Mouse (Mus musculus) myocyte (in vitro differentiated cells): ENCODE results near the gene Rpl35a. TPM values are rescaled to one million over a fixed set of nuclear protein-coding genes. Genes with fewer than 3 reads are reported as not detected.

ENCODE experiments used
- H3K27me3 ChIP-seq: one replicate; pipeline ENCODE4 v1.6.1; 2011; ENCODE audit not compliant: control insufficient read depth, insufficient read depth, insufficient read length
- H3K36me3 ChIP-seq: one replicate; pipeline ENCODE4 v1.6.1; 2011; ENCODE audit not compliant: control insufficient read depth, insufficient read depth
- H3K4me2 ChIP-seq: one replicate; pipeline ENCODE4 v1.6.1; 2011; ENCODE audit warnings: low read depth, control low read depth
- H3K4me3 ChIP-seq: one replicate; pipeline ENCODE4 v1.5.1; 2011; ENCODE audit warnings: mild to moderate bottlenecking, control low read depth, moderate library complexity
- H3K79me2 ChIP-seq: one replicate; pipeline ENCODE4 v1.6.1; 2011; ENCODE audit not compliant: control insufficient read depth, insufficient read depth
- H3ac ChIP-seq: one replicate; pipeline ENCODE4 v1.6.1; 2011; ENCODE audit not compliant: control insufficient read depth, insufficient read length
- CEBPB ChIP-seq: IDR thresholded peaks from 2 replicates; pipeline ENCODE4 v1.6.1; 2011; ENCODE audit warnings: mild to moderate bottlenecking, moderate library complexity; ENCODE audit not compliant: poor library complexity, insufficient read depth, severe bottlenecking
- E2F4 ChIP-seq: IDR thresholded peaks from one replicate; pipeline ENCODE4 v1.6.1; 2011; ENCODE audit warnings: mild to moderate bottlenecking, control low read depth, moderate library complexity; ENCODE audit not compliant: insufficient read depth
- MAX ChIP-seq: IDR thresholded peaks from one replicate; pipeline ENCODE4 v1.6.1; 2011; ENCODE audit warnings: low read depth, mild to moderate bottlenecking, control low read depth
- MYOD1 ChIP-seq, 3 experiments: IDR thresholded peaks; one replicate each; pipeline ENCODE4 v1.6.1; 2011; ENCODE audit warnings: control low read depth in 2 of 3, low read depth in 2 of 3, mild to moderate bottlenecking in 2 of 3, moderate library complexity in 1 of 3; ENCODE audit not compliant: insufficient read length in 2 of 3, control insufficient read depth in 1 of 3
- MYOG ChIP-seq, 3 experiments: IDR thresholded peaks; one replicate each; pipeline ENCODE4 v1.6.1; 2011; ENCODE audit warnings: control low read depth in 2 of 3, low read depth in 2 of 3, mild to moderate bottlenecking in 2 of 3; ENCODE audit not compliant: insufficient read length in 2 of 3, control insufficient read depth in 1 of 3, insufficient read depth in 1 of 3
- POLR2A ChIP-seq: IDR thresholded peaks from one replicate; pipeline ENCODE4 v1.6.1; 2011; ENCODE audit warnings: low read depth, mild to moderate bottlenecking, control low read depth, moderate library complexity; ENCODE audit not compliant: insufficient read length
- POLR2AphosphoS2 ChIP-seq: IDR thresholded peaks from one replicate; pipeline ENCODE4 v1.6.1; 2011; ENCODE audit warnings: low read depth, control low read depth; ENCODE audit not compliant: insufficient read length
- REST ChIP-seq: IDR thresholded peaks from one replicate; pipeline ENCODE4 v1.6.1; 2011; ENCODE audit warnings: mild to moderate bottlenecking, control low read depth, moderate library complexity; ENCODE audit not compliant: insufficient read depth, insufficient read length
- SRF ChIP-seq: IDR thresholded peaks from one replicate; pipeline ENCODE4 v1.6.1; 2011; ENCODE audit warnings: low read depth; ENCODE audit not compliant: control insufficient read depth, insufficient read length
- TCF12 ChIP-seq: IDR thresholded peaks from one replicate; pipeline ENCODE4 v1.6.1; 2011; ENCODE audit warnings: mild to moderate bottlenecking, control low read depth; ENCODE audit not compliant: poor library complexity, insufficient read depth, severe bottlenecking
- TCF3 ChIP-seq: IDR thresholded peaks from one replicate; pipeline ENCODE4 v1.6.1; 2011; ENCODE audit warnings: low read depth, control low read depth; ENCODE audit not compliant: insufficient read length
- USF1 ChIP-seq: IDR thresholded peaks from one replicate; pipeline ENCODE4 v1.6.1; 2011; ENCODE audit warnings: low read depth, mild to moderate bottlenecking, control low read depth, moderate library complexity
- polyA plus RNA-seq: library from polyadenylated mRNA; unstranded; fragments of >200 nt; fragmentation: generic; extraction: Trizol; gene quantifications from one replicate; pipeline ENCODE4 v1.2.1, GENCODE M21; 2012; ENCODE audit warnings: missing spikeins

Rpl35a gene
- 2,314 TPM for polyA plus RNA-seq

GRCm38 (mm10) chr16:33056095-33056785 is at the start of gene Rpl35a, which contains the start of gene Iqcg:
Gene Rpl35a (plus strand): TSS chr16:33056453.
Gene Iqcg (minus strand): TSS chr16:33056218.
- Histone ChIP-seq H3ac (peak within 1 kb of the TSS; percentile 70), H3K4me2 (peak within 1 kb of the TSS; percentile 94), H3K79me2 (peaks cover 32% of the 10 kb centered on the region), H3K27me3 (no peaks in the 10 kb centered on the region), H3K36me3 (peaks cover 27% of the 10 kb centered on the region), H3K4me3 (peak within 1 kb of the TSS; percentile 90)
- TF ChIP-seq MAX (peak; percentile 99), SRF (peak; percentile 25), USF1 (no peak), POLR2A (peak; percentile 93), REST (no peak), TCF3 (no peak), MYOG (IDR thresholded peaks at IDR 0.05; ENCODE audit: control insufficient read depth in 1 of 3, insufficient read depth in 1 of 3, insufficient read length in 2 of 3, low read depth in 2 of 3) (peak in 1 of 3 experiments; percentile 22), POLR2AphosphoS2 (peak; percentile 89), E2F4 (peak; percentile 15), TCF12 (no peak)

GRCm38 (mm10) chr16:33006888-33007287 is 49.4 kb upstream of the Rpl35a start:
- TF ChIP-seq MYOD1 (IDR thresholded peaks at IDR 0.05; ENCODE audit: control insufficient read depth in 1 of 3, insufficient read length in 2 of 3, low read depth in 2 of 3) (peak in 1 of 3 experiments; percentile 45), POLR2A (no peak)
- Histone ChIP-seq H3K4me3 (no peak overlapping the region), H3K36me3 (peaks cover 34% of the 10 kb centered on the region), H3K4me2 (no peak overlapping the region), H3K27me3 (no peaks in the 10 kb centered on the region), H3K79me2 (no peaks in the 10 kb centered on the region), H3ac (no peak overlapping the region)

GRCm38 (mm10) chr16:33007436-33007835 is 48.8 kb upstream of the Rpl35a start:
- H3ac ChIP-seq = no peak overlapping the region
- H3K27me3 ChIP-seq = no peaks in the 10 kb centered on the region
- no peak for TF ChIP-seq POLR2A
- no peak for TF ChIP-seq MYOD1 (IDR thresholded peaks at IDR 0.05; ENCODE audit: control insufficient read depth in 1 of 3, insufficient read length in 2 of 3, low read depth in 2 of 3)
- TF ChIP-seq USF1 = no peak
- no peak overlapping the region for H3K4me2 ChIP-seq
- H3K4me3 ChIP-seq = no peak overlapping the region
- H3K36me3 ChIP-seq = peaks cover 34% of the 10 kb centered on the region
- no peaks in the 10 kb centered on the region for H3K79me2 ChIP-seq

GRCm38 (mm10) chr16:33010166-33010565 is 46.1 kb upstream of the Rpl35a start:
- Histone ChIP-seq H3K79me2 (no peaks in the 10 kb centered on the region), H3ac (no peak overlapping the region), H3K27me3 (no peaks in the 10 kb centered on the region), H3K4me3 (no peak overlapping the region), H3K36me3 (peaks cover 41% of the 10 kb centered on the region), H3K4me2 (no peak overlapping the region)
- no peak for TF ChIP-seq MYOD1 (IDR thresholded peaks at IDR 0.05; ENCODE audit: control insufficient read depth in 1 of 3, insufficient read length in 2 of 3, low read depth in 2 of 3)
- no peak for TF ChIP-seq E2F4
- TF ChIP-seq REST = no peak
- TF ChIP-seq USF1 = no peak
- TF ChIP-seq MAX = no peak
- TF ChIP-seq POLR2AphosphoS2 = no peak

GRCm38 (mm10) chr16:33013801-33014200 is 42.5 kb upstream of the Rpl35a start:
- no peak overlapping the region for H3K4me3 ChIP-seq
- H3K79me2 ChIP-seq = no peaks in the 10 kb centered on the region
- H3K27me3 ChIP-seq = no peaks in the 10 kb centered on the region
- TF ChIP-seq MYOG (IDR thresholded peaks at IDR 0.05; ENCODE audit: control insufficient read depth in 1 of 3, insufficient read depth in 1 of 3, insufficient read length in 2 of 3, low read depth in 2 of 3) (no peak), REST (no peak), POLR2AphosphoS2 (no peak), MYOD1 (IDR thresholded peaks at IDR 0.05; ENCODE audit: control insufficient read depth in 1 of 3, insufficient read length in 2 of 3, low read depth in 2 of 3) (no peak), USF1 (no peak), CEBPB (no peak), TCF12 (no peak), POLR2A (no peak), TCF3 (no peak), MAX (no peak)
- H3K4me2 ChIP-seq = no peak overlapping the region
- H3K36me3 ChIP-seq = peaks cover 24% of the 10 kb centered on the region
- H3ac ChIP-seq = no peak overlapping the region
